Mouse (Mus musculus): Measurements from ENCODE around the gene Tmem258. TPM values are rescaled to one million over a fixed set of nuclear protein-coding genes. Genes with fewer than 3 reads are reported as not detected.

The Tmem258 gene
- polyA plus RNA-seq, 1 experiment from 2014 or later, result 357 TPM

GRCm38 (mm10) chr19:10208851-10209250 is 5.0 kb downstream of the Tmem258 start:
- DNase-seq (ENCODE audit: low spot score) (no peak), ATAC-seq (ENCODE audit: low FRiP score) (no peak)
- Histone ChIP-seq H3K4me2 (replicated peaks) (no peak overlapping the region), H3K9me3 (ENCODE audit: control insufficient read depth, low read length) (no peaks in the 10 kb centered on the region), H3K4me1 (replicated peaks; ENCODE audit: control insufficient read depth, insufficient read depth, low read length) (peaks cover 7% of the 10 kb centered on the region), H3K4me3 (replicated peaks; ENCODE audit: low read length) (no peak overlapping the region), H3K9ac (no peak overlapping the region), H3K27ac (no peak overlapping the region), H3K36me3 (replicated peaks; ENCODE audit: control insufficient read depth, insufficient read depth) (peaks cover 62% of the 10 kb centered on the region), H3K27me3 (ENCODE audit: control insufficient read depth, insufficient read depth, low read length) (no peaks in the 10 kb centered on the region)
- 91% methylated on average over 3 of the region's 3 CpGs for WGBS

GRCm38 (mm10) chr19:10210885-10211284 is 7.1 kb downstream of the Tmem258 start:
- H3K4me2 ChIP-seq (replicated peaks), result no peak overlapping the region
- H3K27me3 ChIP-seq (ENCODE audit: control insufficient read depth, insufficient read depth, low read length), result no peaks in the 10 kb centered on the region
- DNase-seq (ENCODE audit: low spot score) (no peak), ATAC-seq (ENCODE audit: low FRiP score) (no peak)
- WGBS, result 86% methylated on average over 4 of the region's 4 CpGs
- H3K9me3 ChIP-seq (ENCODE audit: control insufficient read depth, low read length), result no peaks in the 10 kb centered on the region
- no peaks in the 10 kb centered on the region for H3K4me1 ChIP-seq (replicated peaks; ENCODE audit: control insufficient read depth, insufficient read depth, low read length)
- peaks cover 60% of the 10 kb centered on the region for H3K36me3 ChIP-seq (replicated peaks; ENCODE audit: control insufficient read depth, insufficient read depth)
- no peak overlapping the region for H3K4me3 ChIP-seq (replicated peaks; ENCODE audit: low read length)
- no peak overlapping the region for H3K27ac ChIP-seq
- H3K9ac ChIP-seq, result no peak overlapping the region

- Histone ChIP-seq H3K9me3 (ENCODE audit: control insufficient read depth, low read length) (no peaks in the 10 kb centered on the region), H3K27me3 (ENCODE audit: control insufficient read depth, insufficient read depth, low read length) (no peaks in the 10 kb centered on the region), H3K4me2 (replicated peaks) (no peak overlapping the region), H3K36me3 (replicated peaks; ENCODE audit: control insufficient read depth, insufficient read depth) (peaks cover 30% of the 10 kb centered on the region), H3K4me3 (replicated peaks; ENCODE audit: low read length) (no peak overlapping the region), H3K27ac (no peak overlapping the region), H3K4me1 (replicated peaks; ENCODE audit: control insufficient read depth, insufficient read depth, low read length) (no peaks in the 10 kb centered on the region), H3K9ac (no peak overlapping the region)
- 92% methylated on average over 10 of the region's 10 CpGs for WGBS
- ATAC-seq (ENCODE audit: low FRiP score), result no peak
- DNase-seq (ENCODE audit: low spot score), result no peak
Measured at GRCm38 (mm10) chr19:10213796-10214471, 10.1 kb downstream of the Tmem258 start.

- no peak overlapping the region for H3K4me3 ChIP-seq (replicated peaks; ENCODE audit: low read length)
- 74% methylated on average over 8 of the region's 8 CpGs for WGBS
- H3K27ac ChIP-seq, result no peak overlapping the region
- no peak overlapping the region for H3K4me2 ChIP-seq (replicated peaks)
- DNase-seq (ENCODE audit: low spot score), result no peak
- no peaks in the 10 kb centered on the region for H3K27me3 ChIP-seq (ENCODE audit: control insufficient read depth, insufficient read depth, low read length)
- no peak for ATAC-seq (ENCODE audit: low FRiP score)
- no peaks in the 10 kb centered on the region for H3K4me1 ChIP-seq (replicated peaks; ENCODE audit: control insufficient read depth, insufficient read depth, low read length)
- no peaks in the 10 kb centered on the region for H3K9me3 ChIP-seq (ENCODE audit: control insufficient read depth, low read length)
- H3K36me3 ChIP-seq (replicated peaks; ENCODE audit: control insufficient read depth, insufficient read depth), result peaks cover 12% of the 10 kb centered on the region
- H3K9ac ChIP-seq, result no peak overlapping the region
Measured at GRCm38 (mm10) chr19:10216101-10216500, 12.3 kb downstream of the Tmem258 start.

- no peak overlapping the region for H3K27ac ChIP-seq
- ATAC-seq (ENCODE audit: low FRiP score) (no peak), DNase-seq (ENCODE audit: low spot score) (peak; percentile 50)
- no peaks in the 10 kb centered on the region for H3K4me1 ChIP-seq (replicated peaks; ENCODE audit: control insufficient read depth, insufficient read depth, low read length)
- H3K9ac ChIP-seq, result no peak overlapping the region
- H3K9me3 ChIP-seq (ENCODE audit: control insufficient read depth, low read length), result no peaks in the 10 kb centered on the region
- H3K4me3 ChIP-seq (replicated peaks; ENCODE audit: low read length), result no peak overlapping the region
- H3K27me3 ChIP-seq (ENCODE audit: control insufficient read depth, insufficient read depth, low read length), result no peaks in the 10 kb centered on the region
- H3K4me2 ChIP-seq (replicated peaks), result no peak overlapping the region
- WGBS, result 49% methylated on average over 3 of the region's 3 CpGs
- no peaks in the 10 kb centered on the region for H3K36me3 ChIP-seq (replicated peaks; ENCODE audit: control insufficient read depth, insufficient read depth)
Measured at GRCm38 (mm10) chr19:10219108-10219507, 15.3 kb downstream of the Tmem258 start.

- 81% methylated on average over 6 of the region's 6 CpGs for WGBS
- Histone ChIP-seq H3K4me3 (replicated peaks; ENCODE audit: low read length) (no peak overlapping the region), H3K4me1 (replicated peaks; ENCODE audit: control insufficient read depth, insufficient read depth, low read length) (no peaks in the 10 kb centered on the region), H3K27ac (no peak overlapping the region), H3K9ac (no peak overlapping the region), H3K4me2 (replicated peaks) (no peak overlapping the region), H3K9me3 (ENCODE audit: control insufficient read depth, low read length) (no peaks in the 10 kb centered on the region), H3K27me3 (ENCODE audit: control insufficient read depth, insufficient read depth, low read length) (no peaks in the 10 kb centered on the region), H3K36me3 (replicated peaks; ENCODE audit: control insufficient read depth, insufficient read depth) (no peaks in the 10 kb centered on the region)
- DNase-seq (ENCODE audit: low spot score), result no peak
- no peak for ATAC-seq (ENCODE audit: low FRiP score)
Measured at GRCm38 (mm10) chr19:10219593-10219992, 15.8 kb downstream of the Tmem258 start.

GRCm38 (mm10) chr19:10221585-10221984 is 17.8 kb downstream of the Tmem258 start:
- Histone ChIP-seq H3K9ac (no peak overlapping the region), H3K4me3 (replicated peaks; ENCODE audit: low read length) (no peak overlapping the region), H3K4me1 (replicated peaks; ENCODE audit: control insufficient read depth, insufficient read depth, low read length) (no peaks in the 10 kb centered on the region; the same call in 1 of the 2 replicates), H3K9me3 (ENCODE audit: control insufficient read depth, low read length) (no peaks in the 10 kb centered on the region), H3K27me3 (ENCODE audit: control insufficient read depth, insufficient read depth, low read length) (no peaks in the 10 kb centered on the region), H3K4me2 (replicated peaks) (no peak overlapping the region), H3K27ac (no peak overlapping the region), H3K36me3 (replicated peaks; ENCODE audit: control insufficient read depth, insufficient read depth) (no peaks in the 10 kb centered on the region)
- ATAC-seq (ENCODE audit: low FRiP score) (no peak), DNase-seq (ENCODE audit: low spot score) (no peak)
- WGBS, result 67% methylated on average over 4 of the region's 4 CpGs

GRCm38 (mm10) chr19:10222656-10223055 is 18.8 kb downstream of the Tmem258 start:
- no peaks in the 10 kb centered on the region; the same call in 1 of the 2 replicates for H3K4me1 ChIP-seq (replicated peaks; ENCODE audit: control insufficient read depth, insufficient read depth, low read length)
- no peaks in the 10 kb centered on the region for H3K9me3 ChIP-seq (ENCODE audit: control insufficient read depth, low read length)
- no peak overlapping the region for H3K27ac ChIP-seq
- DNase-seq (ENCODE audit: low spot score), result no peak
- H3K4me2 ChIP-seq (replicated peaks), result no peak overlapping the region
- H3K4me3 ChIP-seq (replicated peaks; ENCODE audit: low read length), result no peak overlapping the region
- 47% methylated on average over 8 of the region's 8 CpGs for WGBS
- ATAC-seq (ENCODE audit: low FRiP score), result no peak
- no peaks in the 10 kb centered on the region for H3K27me3 ChIP-seq (ENCODE audit: control insufficient read depth, insufficient read depth, low read length)
- H3K36me3 ChIP-seq (replicated peaks; ENCODE audit: control insufficient read depth, insufficient read depth), result no peaks in the 10 kb centered on the region
- no peak overlapping the region for H3K9ac ChIP-seq

- Histone ChIP-seq H3K27ac (no peak overlapping the region), H3K4me2 (replicated peaks) (no peak overlapping the region), H3K36me3 (replicated peaks; ENCODE audit: control insufficient read depth, insufficient read depth) (no peaks in the 10 kb centered on the region), H3K9ac (no peak overlapping the region), H3K4me1 (replicated peaks; ENCODE audit: control insufficient read depth, insufficient read depth, low read length) (no peaks in the 10 kb centered on the region; the same call in 1 of the 2 replicates), H3K9me3 (ENCODE audit: control insufficient read depth, low read length) (no peaks in the 10 kb centered on the region), H3K27me3 (ENCODE audit: control insufficient read depth, insufficient read depth, low read length) (no peaks in the 10 kb centered on the region), H3K4me3 (replicated peaks; ENCODE audit: low read length) (no peak overlapping the region)
- 73% methylated on average over 4 of the region's 4 CpGs for WGBS
- ATAC-seq (ENCODE audit: low FRiP score) (no peak), DNase-seq (ENCODE audit: low spot score) (no peak)
Measured at GRCm38 (mm10) chr19:10223561-10223960, 19.7 kb downstream of the Tmem258 start.

Data from hindbrain, embryonic 14.5 days (tissue).